Mouse (Mus musculus) G1E (cell line): ENCODE data around the gene Rnase12. TPM values are rescaled to one million over a fixed set of nuclear protein-coding genes. Genes with fewer than 3 reads are reported as not detected.

ENCODE experiments used
- ATAC-seq: 2 replicates; pipeline ENCODE4 v1.8.0; 2016; ENCODE audit warnings: mild to moderate bottlenecking; ENCODE audit not compliant: insufficient number of reproducible peaks, poor library complexity, low FRiP score, severe bottlenecking; ENCODE audit errors: extremely low read depth
- DNase-seq: peaks from one replicate; pipeline ENCODE4 v3.0.0; 2012; ENCODE audit warnings: low spot score
- H3K27me3 ChIP-seq: 2 replicates; pipeline ENCODE4 v1.6.1; 2012; ENCODE audit warnings: mild to moderate bottlenecking, low read length, inconsistent platforms; ENCODE audit not compliant: insufficient read depth
- H3K36me3 ChIP-seq: replicated peaks from 2 replicates; pipeline ENCODE3; 2012; ENCODE audit warnings: mild to moderate bottlenecking, inconsistent platforms
- H3K4me1 ChIP-seq: 2 replicates; pipeline ENCODE4 v1.6.1; 2012; ENCODE audit warnings: low read depth, low read length, inconsistent platforms, mixed read lengths; ENCODE audit not compliant: insufficient read depth
- H3K4me3 ChIP-seq: 2 replicates; pipeline ENCODE4 v1.5.1; 2012; ENCODE audit warnings: low read depth, mild to moderate bottlenecking, inconsistent platforms, low read length, moderate library complexity, mixed read lengths
- H3K9me3 ChIP-seq: replicated peaks from 2 replicates; pipeline ENCODE4 v1.6.1; 2012; ENCODE audit warnings: inconsistent platforms
- CTCF ChIP-seq: IDR thresholded peaks from 2 replicates; pipeline ENCODE4 v1.5.1; 2012; ENCODE audit warnings: low read depth, low read length, inconsistent platforms, mixed read lengths
- GATA1 ChIP-seq: IDR thresholded peaks from 2 replicates; pipeline ENCODE4 v1.6.1; 2012; ENCODE audit warnings: borderline replicate concordance, low read length, inconsistent platforms, mixed read lengths
- GATA2 ChIP-seq: IDR thresholded peaks from 2 replicates; pipeline ENCODE4 v1.6.1; 2012; ENCODE audit warnings: low read depth, low read length, inconsistent platforms, borderline replicate concordance
- POLR2AphosphoS5 ChIP-seq: IDR thresholded peaks from 2 replicates; pipeline ENCODE4 v1.6.1; 2012; ENCODE audit warnings: low read depth, low read length, inconsistent platforms; ENCODE audit not compliant: insufficient replicate concordance
- TAL1 ChIP-seq: conservative IDR thresholded peaks from 2 replicates; pipeline ENCODE4 v1.6.1; 2012; ENCODE audit warnings: low read depth, low read length, inconsistent platforms, mixed read lengths
- polyA plus RNA-seq: library from polyadenylated mRNA; stranded (reverse); fragments of >175 nt; gene quantifications from 2 replicates; pipeline ENCODE4 v1.2.3, GENCODE M21; 2012
- total RNA-seq, 2 experiments: library from RNA; stranded (forward) in 1 of 2; stranded (reverse) in 1 of 2; fragments of 200-1000 nt in 1 of 2; fragments of >200 nt in 1 of 2; fragmentation: Nextera tagmentation in 1 of 2; gene quantifications; 2 replicates each; pipeline ENCODE4 v1.2.3; 2014 to 2017

Gene Rnase12
- total and polyA plus RNA-seq, 3 experiments: not detected

- Histone ChIP-seq H3K36me3 (no peaks in the 10 kb centered on the region), H3K9me3 (no peaks in the 10 kb centered on the region), H3K4me3 (no peak overlapping the region), H3K27me3 (no peaks in the 10 kb centered on the region; the same call in 1 of the 2 replicates), H3K4me1 (no peaks in the 10 kb centered on the region)
- ATAC-seq (no peak), DNase-seq (no peak)
- TF ChIP-seq POLR2AphosphoS5 (no peak), GATA1 (no peak), CTCF (no peak), GATA2 (no peak), TAL1 (no peak)
These were observed 47.9 kb downstream of the Rnase12 start for GRCm38 (mm10) chr14:51009572-51009971.

DNA sequence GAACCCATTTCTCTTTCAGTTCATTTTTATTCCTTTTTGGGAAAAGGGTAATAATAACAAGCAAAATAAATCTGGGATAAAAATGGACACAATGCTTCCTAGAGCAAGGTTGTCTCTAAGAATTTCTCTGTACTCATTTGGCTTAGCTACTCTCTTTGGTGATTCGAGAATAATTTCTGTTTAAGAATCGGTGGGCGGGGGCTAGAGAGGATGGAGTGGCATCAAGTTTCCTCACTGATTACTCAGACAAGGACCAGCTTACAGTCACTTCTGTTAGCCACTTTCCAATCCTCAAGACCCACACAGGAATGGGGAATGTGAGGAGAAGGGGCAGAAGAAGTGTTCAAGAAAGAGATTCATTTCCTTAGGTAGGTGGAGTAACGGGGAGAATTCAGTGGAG, 48.7 kb downstream of the Rnase12 start:
- H3K4me3 ChIP-seq: no peak overlapping the region
- ATAC-seq (no peak), DNase-seq (no peak)
- no peaks in the 10 kb centered on the region for H3K9me3 ChIP-seq
- TF ChIP-seq TAL1 (no peak), POLR2AphosphoS5 (no peak), CTCF (no peak), GATA1 (no peak), GATA2 (no peak)
- no peaks in the 10 kb centered on the region; the same call in 1 of the 2 replicates for H3K27me3 ChIP-seq
- H3K36me3 ChIP-seq: no peaks in the 10 kb centered on the region
- no peaks in the 10 kb centered on the region for H3K4me1 ChIP-seq

DNA sequence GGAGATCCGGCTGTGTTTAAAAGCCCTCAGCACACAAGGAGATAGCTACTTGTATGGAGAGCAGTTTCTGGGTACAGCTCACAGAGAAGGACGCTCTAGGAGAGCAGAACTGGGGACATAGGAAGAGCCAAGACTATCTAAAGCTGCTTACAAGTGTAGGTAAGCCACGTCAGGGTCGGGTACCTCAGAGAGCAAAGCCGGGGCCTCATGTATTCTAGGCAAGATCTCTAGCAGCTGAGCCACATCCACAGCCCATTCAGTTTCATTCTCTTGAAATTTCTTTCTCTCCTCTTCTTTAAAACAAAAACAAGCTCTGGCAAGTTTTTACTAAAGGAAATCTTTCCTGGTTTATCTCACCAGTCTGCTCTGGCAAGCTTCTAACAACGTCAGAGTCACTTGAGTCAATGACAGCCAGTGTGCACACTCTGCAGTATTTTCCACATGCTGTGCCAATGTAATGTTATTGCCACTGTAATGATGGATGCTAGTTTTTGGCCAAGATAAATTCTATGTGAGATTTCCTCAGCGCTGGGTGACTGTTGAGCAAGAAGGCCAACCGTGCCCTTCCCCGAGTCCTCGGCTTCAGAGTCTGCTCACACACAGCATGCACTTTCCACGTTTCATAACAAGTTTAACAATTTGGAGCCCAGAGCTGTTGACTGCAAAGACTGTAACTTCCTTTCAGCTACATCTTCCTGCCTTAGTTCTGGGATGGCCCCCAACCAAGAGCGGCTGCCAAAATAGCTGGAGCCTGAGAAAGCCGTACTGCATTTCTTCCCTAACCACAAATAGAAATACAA, 49.3 kb downstream of the Rnase12 start:
- Histone ChIP-seq H3K4me1 (no peaks in the 10 kb centered on the region), H3K4me3 (no peak overlapping the region), H3K9me3 (no peaks in the 10 kb centered on the region), H3K27me3 (no peaks in the 10 kb centered on the region; the same call in 1 of the 2 replicates), H3K36me3 (no peaks in the 10 kb centered on the region)
- DNase-seq (no peak), ATAC-seq (no peak)
- no peak for TF ChIP-seq TAL1
- no peak for TF ChIP-seq CTCF
- TF ChIP-seq GATA1: no peak
- TF ChIP-seq GATA2: no peak
- no peak for TF ChIP-seq POLR2AphosphoS5

GRCm38 (mm10) chr14:51007152-51007801, 50.2 kb downstream of the Rnase12 start, which contains the start of gene Rnase10:
Gene Rnase10, plus strand, starts transcription at chr14:51007751.
- H3K9me3 ChIP-seq: no peaks in the 10 kb centered on the region
- no peaks in the 10 kb centered on the region for H3K4me1 ChIP-seq
- H3K27me3 ChIP-seq: no peaks in the 10 kb centered on the region; the same call in 1 of the 2 replicates
- H3K36me3 ChIP-seq: no peaks in the 10 kb centered on the region
- no peak for ATAC-seq
- no peak within 1 kb of the TSS for H3K4me3 ChIP-seq
- DNase-seq: no peak
- no peak for TF ChIP-seq POLR2AphosphoS5
- TF ChIP-seq GATA1: no peak
- no peak for TF ChIP-seq GATA2
- TF ChIP-seq TAL1: no peak
- TF ChIP-seq CTCF: no peak

Other genes with a start within 250 kb of the Rnase12 start
Only the 20 nearest of the 23 such genes appear.
- 17.0 and 21.3 TPM in 2 replicates for gene Tep1, start 187.1 kb downstream of the Rnase12 start, total RNA-seq (2014; fragmentation: Nextera tagmentation)
- 29.1 and 29.9 TPM in 2 replicates for gene Tep1, start 187.1 kb downstream of the Rnase12 start, total RNA-seq (2017)
- gene Tep1, start 187.1 kb downstream of the Rnase12 start, polyA plus RNA-seq: 2.7 and 3.3 TPM in 2 replicates
- gene Klhl33, start 160.2 kb downstream of the Rnase12 start, total RNA-seq (2014; fragmentation: Nextera tagmentation): not detected in 2 replicates
- 0.17 and 0.22 TPM in 2 replicates for gene Klhl33, start 160.2 kb downstream of the Rnase12 start, total RNA-seq (2017)
- gene Klhl33, start 160.2 kb downstream of the Rnase12 start, polyA plus RNA-seq: not detected in 2 replicates
- gene Osgep, start 132.8 kb downstream of the Rnase12 start, total RNA-seq (2014; fragmentation: Nextera tagmentation): 25.6 and 29.9 TPM in 2 replicates
- 94.9 and 117 TPM in 2 replicates for gene Osgep, start 132.8 kb downstream of the Rnase12 start, total RNA-seq (2017)
- 29.3 and 42.4 TPM in 2 replicates for gene Osgep, start 132.8 kb downstream of the Rnase12 start, polyA plus RNA-seq
- 133 and 142 TPM in 2 replicates for gene Apex1, start 132.7 kb downstream of the Rnase12 start, total RNA-seq (2014; fragmentation: Nextera tagmentation)
- 165 and 174 TPM in 2 replicates for gene Apex1, start 132.7 kb downstream of the Rnase12 start, total RNA-seq (2017)
- gene Apex1, start 132.7 kb downstream of the Rnase12 start, polyA plus RNA-seq: 162 and 174 TPM in 2 replicates
- gene Pip4p1, start 126.8 kb downstream of the Rnase12 start, total RNA-seq (2014; fragmentation: Nextera tagmentation): 23.2 and 45.6 TPM in 2 replicates
- 31.1 and 32.7 TPM in 2 replicates for gene Pip4p1, start 126.8 kb downstream of the Rnase12 start, total RNA-seq (2017)
- 99.9 and 126 TPM in 2 replicates for gene Pip4p1, start 126.8 kb downstream of the Rnase12 start, polyA plus RNA-seq
- gene Pnp, start 126.6 kb downstream of the Rnase12 start, total RNA-seq (2014; fragmentation: Nextera tagmentation): 70.0 and 88.4 TPM in 2 replicates
- gene Pnp, start 126.6 kb downstream of the Rnase12 start, total RNA-seq (2017): 110 and 112 TPM in 2 replicates
- 1.5 TPM in 2 replicates for gene Pnp, start 126.6 kb downstream of the Rnase12 start, polyA plus RNA-seq
- 3.2 TPM in 1 of 2 replicates, not detected in the other for gene Gm49342, start 113.1 kb downstream of the Rnase12 start, total RNA-seq (2014; fragmentation: Nextera tagmentation)
- not detected in 2 replicates for gene Gm49342, start 113.1 kb downstream of the Rnase12 start, total RNA-seq (2017)
- 1.5 and 2.0 TPM in 2 replicates for gene Gm49342, start 113.1 kb downstream of the Rnase12 start, polyA plus RNA-seq
- gene Pnp2, start 101.7 kb downstream of the Rnase12 start, total RNA-seq (2014; fragmentation: Nextera tagmentation): 5.1 and 10.2 TPM in 2 replicates
- gene Pnp2, start 101.7 kb downstream of the Rnase12 start, total RNA-seq (2017): 0.52 and 1.1 TPM in 2 replicates
- not detected in 2 replicates for gene Pnp2, start 101.7 kb downstream of the Rnase12 start, polyA plus RNA-seq
- not detected in 2 replicates for gene Rnase10, start 49.9 kb downstream of the Rnase12 start, total RNA-seq (2014; fragmentation: Nextera tagmentation)
- gene Rnase10, start 49.9 kb downstream of the Rnase12 start, total RNA-seq (2017): 0.22 TPM in 1 of 2 replicates, not detected in the other
- not detected in 2 replicates for gene Rnase10, start 49.9 kb downstream of the Rnase12 start, polyA plus RNA-seq
- gene Rnase9, start 15.8 kb downstream of the Rnase12 start, total RNA-seq (2014; fragmentation: Nextera tagmentation): not detected in 2 replicates
- 0.11 TPM in 1 of 2 replicates, not detected in the other for gene Rnase9, start 15.8 kb downstream of the Rnase12 start, total RNA-seq (2017)
- gene Rnase9, start 15.8 kb downstream of the Rnase12 start, polyA plus RNA-seq: not detected in 2 replicates
- gene Rnase11, start 7.5 kb downstream of the Rnase12 start, total RNA-seq (2014; fragmentation: Nextera tagmentation): not detected in 2 replicates
- gene Rnase11, start 7.5 kb downstream of the Rnase12 start, total RNA-seq (2017): 0.22 TPM in 1 of 2 replicates, not detected in the other
- not detected in 2 replicates for gene Rnase11, start 7.5 kb downstream of the Rnase12 start, polyA plus RNA-seq
- not detected in 2 replicates for gene Olfr750, start 16.8 kb upstream of the Rnase12 start, total RNA-seq (2014; fragmentation: Nextera tagmentation)
- gene Olfr750, start 16.8 kb upstream of the Rnase12 start, total RNA-seq (2017): 0.05 and 0.06 TPM in 2 replicates
- not detected in 2 replicates for gene Olfr750, start 16.8 kb upstream of the Rnase12 start, polyA plus RNA-seq
- gene Rnase4, start 33.4 kb upstream of the Rnase12 start, total RNA-seq (2014; fragmentation: Nextera tagmentation): 2.7 and 3.2 TPM in 2 replicates
- 0.17 and 0.49 TPM in 2 replicates for gene Rnase4, start 33.4 kb upstream of the Rnase12 start, total RNA-seq (2017)
- not detected in 2 replicates for gene Rnase4, start 33.4 kb upstream of the Rnase12 start, polyA plus RNA-seq
- gene Ang, start 33.5 kb upstream of the Rnase12 start, total RNA-seq (2014; fragmentation: Nextera tagmentation): 1.6 TPM in 1 of 2 replicates, not detected in the other
- 0.16 TPM in 1 of 2 replicates, not detected in the other for gene Ang, start 33.5 kb upstream of the Rnase12 start, total RNA-seq (2017)
- gene Ang, start 33.5 kb upstream of the Rnase12 start, polyA plus RNA-seq: not detected in 2 replicates
- not detected in 2 replicates for gene Eddm3b, start 56.8 kb upstream of the Rnase12 start, total RNA-seq (2014; fragmentation: Nextera tagmentation)
- 0.11 TPM in 1 of 2 replicates, not detected in the other for gene Eddm3b, start 56.8 kb upstream of the Rnase12 start, total RNA-seq (2017)
- gene Eddm3b, start 56.8 kb upstream of the Rnase12 start, polyA plus RNA-seq: not detected in 2 replicates
- 41.7 and 44.8 TPM in 2 replicates for gene Rnase6, start 66.2 kb upstream of the Rnase12 start, total RNA-seq (2014; fragmentation: Nextera tagmentation)
- gene Rnase6, start 66.2 kb upstream of the Rnase12 start, total RNA-seq (2017): 44.9 and 45.1 TPM in 2 replicates
- 1.4 and 1.5 TPM in 2 replicates for gene Rnase6, start 66.2 kb upstream of the Rnase12 start, polyA plus RNA-seq
- not detected in 2 replicates for gene Rnase1, start 89.1 kb upstream of the Rnase12 start, total RNA-seq (2014; fragmentation: Nextera tagmentation)
- 0.17 and 0.22 TPM in 2 replicates for gene Rnase1, start 89.1 kb upstream of the Rnase12 start, total RNA-seq (2017)
- not detected in 2 replicates for gene Rnase1, start 89.1 kb upstream of the Rnase12 start, polyA plus RNA-seq
- not detected in 2 replicates for gene Rnase2b, start 104.6 kb upstream of the Rnase12 start, total RNA-seq (2014; fragmentation: Nextera tagmentation)
- gene Rnase2b, start 104.6 kb upstream of the Rnase12 start, total RNA-seq (2017): 0.23 TPM in 1 of 2 replicates, not detected in the other
- gene Rnase2b, start 104.6 kb upstream of the Rnase12 start, polyA plus RNA-seq: not detected in 2 replicates
- gene Ang2, start 141.5 kb upstream of the Rnase12 start, total RNA-seq (2014; fragmentation: Nextera tagmentation): not detected in 2 replicates
- not detected in 2 replicates for gene Ang2, start 141.5 kb upstream of the Rnase12 start, total RNA-seq (2017)
- not detected in 2 replicates for gene Ang2, start 141.5 kb upstream of the Rnase12 start, polyA plus RNA-seq
- gene Ear14, start 145.7 kb upstream of the Rnase12 start, total RNA-seq (2014; fragmentation: Nextera tagmentation): not detected in 2 replicates
- 0.44 TPM in 1 of 2 replicates, not detected in the other for gene Ear14, start 145.7 kb upstream of the Rnase12 start, total RNA-seq (2017)
- not detected in 2 replicates for gene Ear14, start 145.7 kb upstream of the Rnase12 start, polyA plus RNA-seq